Mouse (Mus musculus) gastrocnemius, adult 8-10 months (tissue): ENCODE data around the gene Eif2ak2. TPM values are rescaled to one million over a fixed set of nuclear protein-coding genes. Genes with fewer than 3 reads are reported as not detected.

Source experiments
- DNase-seq, 2 experiments: peaks; one replicate each; pipeline ENCODE4 v3.0.0; 2022; ENCODE audit warnings: low spot score in 2 of 2
- total RNA-seq, 4 experiments: library from RNA; stranded (reverse); gene quantifications; 2 replicates each; pipeline ENCODE4 v1.2.4; 2022

Gene Eif2ak2
- total RNA-seq, 4 experiments from 2014 or later, result 2.7 to 3.8 (median 3.3) TPM

GRCm38 (mm10) chr17:78834856-78835835 lies 47.2 kb downstream of the Eif2ak2 start, which contains the start of the genes Heatr5b and Gpatch11:
Heatr5b (minus strand) TSS chr17:78835364.
Gpatch11 (plus strand) TSS chr17:78835567.
- DNase-seq, result peak; percentile 94 to 97

GRCm38 (mm10) chr17:78824346-78824745 lies 58.0 kb downstream of the Eif2ak2 start:
- peak; percentile 5 to 20 for DNase-seq

- no peak for DNase-seq
Measured at GRCm38 (mm10) chr17:78809582-78809981, 72.8 kb downstream of the Eif2ak2 start.

GRCm38 (mm10) chr17:78809019-78809418 lies 73.4 kb downstream of the Eif2ak2 start:
- no peak for DNase-seq

Other genes with a start within 250 kb of the Eif2ak2 start
- gene Strn, start 145.4 kb downstream of the Eif2ak2 start, total RNA-seq, result 1 to 10 TPM; 5.2 to 6.1 (median 5.3) TPM
- gene Heatr5b, start 47.2 kb downstream of the Eif2ak2 start, total RNA-seq, result 1 to 10 TPM; 6.4 to 9.1 (median 8.1) TPM
- 10 to 100 TPM; 15.9 to 27.9 (median 23.1) TPM for gene Gpatch11, start 47.0 kb downstream of the Eif2ak2 start, total RNA-seq
- gene Sult6b1, start 24.4 kb upstream of the Eif2ak2 start, total RNA-seq, result not detected
- gene Cebpzos, start 33.9 kb upstream of the Eif2ak2 start, total RNA-seq, result 10 to 100 TPM; 34.6 to 42.7 (median 37.3) TPM
- gene Cebpz, start 54.5 kb upstream of the Eif2ak2 start, total RNA-seq, result 10 to 100 TPM; 22.7 to 28.6 (median 24.2) TPM
- 10 to 100 TPM; 25.6 to 32.1 (median 28.7) TPM for gene Ndufaf7, start 54.6 kb upstream of the Eif2ak2 start, total RNA-seq
- gene Prkd3, start 138.2 kb upstream of the Eif2ak2 start, total RNA-seq, result 10 to 100 TPM in 1 of 4 experiments, 1 to 10 TPM in 3; 7.8 to 11.2 (median 9.0) TPM
- 1 to 10 TPM; 1.1 to 2.8 (median 1.7) TPM for gene Qpct, start 169.3 kb upstream of the Eif2ak2 start, total RNA-seq